Mouse (Mus musculus) testis, adult 2 months (tissue): ENCODE data around the gene Wdfy4. TPM values are rescaled to one million over a fixed set of nuclear protein-coding genes. Genes with fewer than 3 reads are reported as not detected.
A peak's percentile ranks its signal among the peaks of the same experiment; 100 is the strongest.

Source experiments
- H3K27ac ChIP-seq: fragments of 200-500 bp; 2 replicates; pipeline ENCODE4 v1.5.1; 2012; ENCODE audit warnings: low read depth, low read length; ENCODE audit not compliant: control insufficient read depth, insufficient read depth
- H3K27me3 ChIP-seq: fragments of 200-500 bp; 2 replicates; pipeline ENCODE4 v1.6.1; 2012; ENCODE audit warnings: mild to moderate bottlenecking, low read length, moderate library complexity; ENCODE audit not compliant: control insufficient read depth, insufficient read depth
- H3K36me3 ChIP-seq: fragments of 200-500 bp; 2 replicates; pipeline ENCODE4 v1.6.1; 2012; ENCODE audit warnings: mild to moderate bottlenecking, low read length; ENCODE audit not compliant: control insufficient read depth, insufficient read depth
- H3K4me1 ChIP-seq: fragments of 200-500 bp; 2 replicates; pipeline ENCODE4 v1.6.1; 2012; ENCODE audit warnings: low read length; ENCODE audit not compliant: control insufficient read depth, insufficient read depth
- H3K4me3 ChIP-seq: fragments of 200-500 bp; 2 replicates; pipeline ENCODE4 v1.5.1; 2012; ENCODE audit warnings: low read depth, mild to moderate bottlenecking, low read length, moderate library complexity, mixed read lengths; ENCODE audit not compliant: control insufficient read depth
- CTCF ChIP-seq: fragments of 200-500 bp; IDR thresholded peaks from 2 replicates; pipeline ENCODE4 v1.5.1; 2012; ENCODE audit warnings: low read depth, mild to moderate bottlenecking, inconsistent platforms, low read length, moderate library complexity; ENCODE audit not compliant: control insufficient read depth, insufficient read depth, insufficient replicate concordance
- POLR2A ChIP-seq: fragments of 200-500 bp; IDR thresholded peaks from 2 replicates; pipeline ENCODE4 v1.6.1; 2012; ENCODE audit warnings: low read depth, mild to moderate bottlenecking, inconsistent platforms, low read length, moderate library complexity; ENCODE audit not compliant: control insufficient read depth
- polyA plus RNA-seq: library from polyadenylated mRNA; depleted of rRNA; stranded (reverse); fragments of >200 nt; gene quantifications from 2 replicates; pipeline ENCODE4 v1.2.3, GENCODE M21; 2012

Wdfy4 gene
- polyA plus RNA-seq, 1 experiment = 4.0 TPM

GRCm38 (mm10) chr14:33005114-33005513 lies 180.2 kb downstream of the Wdfy4 start:
- no peaks in the 10 kb centered on the region for H3K36me3 ChIP-seq
- no peak overlapping the region for H3K4me3 ChIP-seq
- H3K4me1 ChIP-seq = no peaks in the 10 kb centered on the region
- H3K27ac ChIP-seq = no peak overlapping the region
- TF ChIP-seq CTCF (no peak), POLR2A (no peak)
- H3K27me3 ChIP-seq = no peaks in the 10 kb centered on the region

GRCm38 (mm10) chr14:33000112-33000979 lies 185.0 kb downstream of the Wdfy4 start:
- Histone ChIP-seq H3K27me3 (no peaks in the 10 kb centered on the region), H3K4me1 (no peaks in the 10 kb centered on the region; the same call in 1 of the 2 replicates), H3K4me3 (no peak overlapping the region), H3K27ac (no peak overlapping the region), H3K36me3 (no peaks in the 10 kb centered on the region)
- TF ChIP-seq CTCF (no peak), POLR2A (no peak)

- Histone ChIP-seq H3K27ac (no peak overlapping the region), H3K4me3 (no peak overlapping the region), H3K36me3 (no peaks in the 10 kb centered on the region), H3K27me3 (no peaks in the 10 kb centered on the region), H3K4me1 (peaks cover 2% of the 10 kb centered on the region; the same call in 1 of the 2 replicates)
- TF ChIP-seq POLR2A (no peak), CTCF (no peak)
Measured at GRCm38 (mm10) chr14:32999511-32999910, 185.8 kb downstream of the Wdfy4 start.

- H3K27ac ChIP-seq = no peak overlapping the region; the same call in 1 of the 2 replicates
- no peaks in the 10 kb centered on the region for H3K27me3 ChIP-seq
- H3K4me1 ChIP-seq = peaks cover 2% of the 10 kb centered on the region; the same call in 1 of the 2 replicates
- H3K36me3 ChIP-seq = no peaks in the 10 kb centered on the region
- peak overlapping the region; percentile 45 for H3K4me3 ChIP-seq
- TF ChIP-seq POLR2A (no peak), CTCF (no peak)
Measured at GRCm38 (mm10) chr14:32994954-32995636, 190.2 kb downstream of the Wdfy4 start.

GRCm38 (mm10) chr14:32991082-32991481 lies 194.2 kb downstream of the Wdfy4 start, which contains the start of gene Lrrc18:
Gene Lrrc18, plus strand, starts transcription at chr14:32991382.
- Histone ChIP-seq H3K36me3 (no peaks in the 10 kb centered on the region), H3K4me3 (peak within 1 kb of the TSS; percentile 74), H3K4me1 (peaks cover 2% of the 10 kb centered on the region; the same call in 1 of the 2 replicates), H3K27ac (no peak within 1 kb of the TSS), H3K27me3 (no peaks in the 10 kb centered on the region)
- no peak for TF ChIP-seq CTCF
- no peak for TF ChIP-seq POLR2A

GRCm38 (mm10) chr14:32986659-32987058 lies 198.6 kb downstream of the Wdfy4 start:
- H3K27me3 ChIP-seq = no peaks in the 10 kb centered on the region
- TF ChIP-seq POLR2A (no peak), CTCF (no peak)

GRCm38 (mm10) chr14:32984176-32984738 lies 201.1 kb downstream of the Wdfy4 start:
- Histone ChIP-seq H3K4me3 (no peak overlapping the region), H3K4me1 (no peaks in the 10 kb centered on the region), H3K27me3 (no peaks in the 10 kb centered on the region), H3K27ac (no peak overlapping the region), H3K36me3 (no peaks in the 10 kb centered on the region)
- TF ChIP-seq POLR2A (no peak), CTCF (no peak)

More at GRCm38 (mm10) chr14:32986659-32987058, 198.6 kb downstream of the Wdfy4 start:
- no peaks in the 10 kb centered on the region for H3K36me3 ChIP-seq
- no peak overlapping the region for H3K27ac ChIP-seq
- H3K4me1 ChIP-seq = no peaks in the 10 kb centered on the region
- no peak overlapping the region for H3K4me3 ChIP-seq
